Mouse (Mus musculus) lung, postnatal 0 days (tissue): ENCODE data around the gene Gpr152.

Source experiments
- CTCF ChIP-seq: IDR thresholded peaks from 2 replicates; pipeline ENCODE4 v1.5.1; 2016; ENCODE audit warnings: antibody characterized with exemption, mild to moderate bottlenecking
- EP300 ChIP-seq: IDR thresholded peaks from 2 replicates; pipeline ENCODE4 v1.6.1; 2016; ENCODE audit warnings: antibody characterized with exemption, mild to moderate bottlenecking, control low read depth

DNA sequence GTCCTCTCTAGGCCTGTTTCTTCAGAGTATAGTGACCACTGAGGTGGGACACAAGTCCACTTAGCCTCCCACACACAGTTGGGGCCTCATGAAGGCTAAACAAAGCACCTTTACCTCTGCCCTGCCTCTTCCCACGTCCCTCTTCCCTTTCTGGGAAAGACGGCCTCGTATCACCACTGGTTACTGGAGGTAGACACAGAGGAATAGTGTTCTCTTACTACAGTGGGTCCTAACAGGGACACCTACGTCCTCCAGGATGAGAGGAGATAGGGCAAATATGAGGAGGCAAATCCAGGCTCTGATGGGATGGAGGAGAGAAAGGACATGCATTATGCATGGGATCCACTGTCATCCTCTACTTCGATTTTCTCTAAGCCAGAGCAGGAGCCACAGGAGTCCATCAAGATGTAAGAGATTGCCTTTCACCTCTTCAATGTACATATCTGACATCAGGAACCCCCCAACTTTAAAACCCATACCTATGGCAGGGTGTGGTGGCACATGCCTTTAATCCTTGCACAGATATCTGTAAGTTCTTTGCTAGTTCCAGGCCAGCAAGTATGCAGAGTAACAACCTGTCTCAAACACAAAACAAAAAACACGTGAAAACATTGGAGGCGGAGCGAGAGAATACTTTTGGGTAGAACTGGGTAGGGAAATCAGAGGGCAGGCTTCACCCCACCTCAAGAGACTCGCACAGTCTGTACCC lies 8.3 kb downstream of the Gpr152 start:
- TF ChIP-seq CTCF (no peak), EP300 (no peak)
